Comparison of ENCODE assay signal across 8 mouse cellular contexts in genomic region chr8:88198945-88199571, GRCm38 (mm10). TPM values are rescaled to one million over a fixed set of nuclear protein-coding genes. Genes with fewer than 3 reads are reported as not detected.
DNase-seq lines count a peak whose midpoint lies in the region; ATAC-seq and TF ChIP-seq lines count a peak whose summit lies in the region.

TSS of gene Tent4b (plus strand) at chr8:88199213.

- ATAC-seq in Patski, result peak; percentile 89
- ATAC-seq in hindbrain, embryonic 14.5 days (ENCODE audit: low FRiP score), result peak; percentile 95

- no peaks in the 10 kb centered on the region for H3K9me3 ChIP-seq in hindbrain, embryonic 14.5 days (ENCODE audit: control insufficient read depth, low read length)

- no peak for TF ChIP-seq CTCF in Patski (IDR thresholded peaks at IDR 0.05)

- peak within 1 kb of the TSS; percentile 97 for H3K27ac ChIP-seq in hindbrain, embryonic 14.5 days

- H3K36me3 ChIP-seq in hindbrain, embryonic 14.5 days (replicated peaks; ENCODE audit: control insufficient read depth, insufficient read depth), result no peaks in the 10 kb centered on the region

- peaks cover 25% of the 10 kb centered on the region for H3K4me1 ChIP-seq in hindbrain, embryonic 14.5 days (replicated peaks; ENCODE audit: control insufficient read depth, insufficient read depth, low read length)

- H3K4me2 ChIP-seq in hindbrain, embryonic 14.5 days (replicated peaks), result peak within 1 kb of the TSS; percentile 92

- CTCF ChIA-PET in Patski (lab: Charles Lee), result interaction anchor here (1.4 kb wide), 1 partner anchor 37 kb away, joined by 4 read pairs; no protein-coding TSS in a partner anchor

- peak within 1 kb of the TSS; percentile 85 for H3K9ac ChIP-seq in hindbrain, embryonic 14.5 days

- in situ Hi-C loops in Patski (cut with MboI; ENCODE audit: low pct_unique_long_range_greater_than_20kb), result no loop called here

- POLR2A ChIA-PET in Patski (lab: Charles Lee), result interaction anchor here (1.3 kb wide), 1 partner anchor 54 kb away, joined by 3 read pairs; no protein-coding TSS in a partner anchor

- under 1% methylated on average over 67 of the region's 97 CpGs for WGBS in hindbrain, embryonic 14.5 days

- peaks cover 7% of the 10 kb centered on the region for H3K27me3 ChIP-seq in Patski
- no peaks in the 10 kb centered on the region for H3K27me3 ChIP-seq in hindbrain, embryonic 14.5 days (ENCODE audit: control insufficient read depth, insufficient read depth, low read length)

- H3K4me3 ChIP-seq in hindbrain, embryonic 14.5 days (replicated peaks; ENCODE audit: low read length), result peak within 1 kb of the TSS; percentile 97

- peak; percentile 35 for DNase-seq in Patski (ENCODE audit: low read depth, low spot score)
- peak; percentile 94 to 96 for DNase-seq in cerebellum, postnatal 14 days
- DNase-seq in frontal cortex, postnatal 25 days (ENCODE audit: low spot score in 2 of 2), result peak; percentile 82 to 87
- peak; percentile 93 for DNase-seq in hindbrain, embryonic 14.5 days (ENCODE audit: low spot score)
- peak; percentile 94 to 95 for DNase-seq in layer of hippocampus, postnatal 36 days
- DNase-seq in lung, postnatal 36 days, result peak; percentile 94
- DNase-seq in retina, postnatal 1 day, result peak; percentile 92
- peak; percentile 89 to 93 for DNase-seq in urinary bladder, adult 18-20 months (ENCODE audit: low spot score in 2 of 2)

RNA-seq across cellular contexts. Expression of gene Tent4b, which starts in this region (rescaled TPM):
- 25.1 TPM for polyA plus RNA-seq in Patski (2021)
- 17.1 and 18.7 TPM in 2 replicates for polyA plus RNA-seq in hindbrain, embryonic 14.5 days (2014; fragmentation: Nextera tagmentation; extraction: Ambion mirVana)
- 10 to 100 TPM; 38.4 to 40.2 TPM for total RNA-seq in layer of hippocampus, postnatal 36 days (2021)

Comparison
In these comparisons a context has a peak if more than half of its experiments do, and no peak if none do; other contexts are left out.
1. Peak in every context shown above with its lines: DNase-seq, ATAC-seq, H3K4me3 ChIP-seq and H3K27ac ChIP-seq.
2. DNase-seq: peak in every context shown above with its lines; median percentile 95 in cerebellum, postnatal 14 days; 94 in layer of hippocampus, postnatal 36 days; 94 in lung, postnatal 36 days; 93 in hindbrain, embryonic 14.5 days; 92 in retina, postnatal 1 day; 91 in urinary bladder, adult 18-20 months; 84 in frontal cortex, postnatal 25 days; 35 in Patski.